Mouse (Mus musculus): ENCODE data around the gene Actl10. TPM values are rescaled to one million over a fixed set of nuclear protein-coding genes. Genes with fewer than 3 reads are reported as not detected.

Gene Actl10
- polyA plus RNA-seq, 1 experiment from 2014 or later: 0.47 TPM

- H3K9me3 ChIP-seq: no peaks in the 10 kb centered on the region
- no peak overlapping the region for H3K4me3 ChIP-seq
- 78% methylated on average over 4 of the region's 4 CpGs for WGBS
- no peak overlapping the region for H3K9ac ChIP-seq
- H3K4me2 ChIP-seq (replicated peaks): no peak overlapping the region
- peaks cover 16% of the 10 kb centered on the region; the same call in 1 of the 2 replicates for H3K4me1 ChIP-seq
- H3K27ac ChIP-seq: no peak overlapping the region
- H3K36me3 ChIP-seq: peaks cover 31% of the 10 kb centered on the region
- no peak for ATAC-seq (ENCODE audit: low FRiP score, low read depth)
- no peaks in the 10 kb centered on the region for H3K27me3 ChIP-seq
Measured at GRCm38 (mm10) chr2:154589051-154589450, 37.5 kb downstream of the Actl10 start.

GRCm38 (mm10) chr2:154591239-154591638, 39.7 kb downstream of the Actl10 start:
- H3K27ac ChIP-seq: no peak overlapping the region
- H3K4me2 ChIP-seq (replicated peaks): no peak overlapping the region
- WGBS: 80% methylated on average over 3 of the region's 3 CpGs
- no peak; the same call in 1 of the 2 replicates for ATAC-seq (ENCODE audit: low FRiP score, low read depth)
- H3K4me3 ChIP-seq: no peak overlapping the region
- H3K9me3 ChIP-seq: no peaks in the 10 kb centered on the region
- H3K4me1 ChIP-seq: no peaks in the 10 kb centered on the region
- peaks cover 43% of the 10 kb centered on the region for H3K36me3 ChIP-seq
- no peaks in the 10 kb centered on the region for H3K27me3 ChIP-seq
- no peak overlapping the region for H3K9ac ChIP-seq

- Histone ChIP-seq H3K4me3 (no peak overlapping the region), H3K4me2 (replicated peaks) (no peak overlapping the region), H3K36me3 (peaks cover 29% of the 10 kb centered on the region), H3K4me1 (no peaks in the 10 kb centered on the region), H3K9me3 (no peaks in the 10 kb centered on the region), H3K9ac (no peak overlapping the region), H3K27ac (no peak overlapping the region), H3K27me3 (no peaks in the 10 kb centered on the region)
- WGBS: 71% methylated on average over 3 of the region's 3 CpGs
- ATAC-seq (ENCODE audit: low FRiP score, low read depth): no peak
Measured at GRCm38 (mm10) chr2:154593025-154593424, 41.4 kb downstream of the Actl10 start.

- H3K4me2 ChIP-seq (replicated peaks): no peak overlapping the region
- H3K36me3 ChIP-seq: peaks cover 29% of the 10 kb centered on the region
- H3K27ac ChIP-seq: no peak overlapping the region
- no peaks in the 10 kb centered on the region for H3K9me3 ChIP-seq
- no peak for ATAC-seq (ENCODE audit: low FRiP score, low read depth)
- H3K27me3 ChIP-seq: no peaks in the 10 kb centered on the region
- no peaks in the 10 kb centered on the region for H3K4me1 ChIP-seq
- WGBS: 81% methylated on average over 5 of the region's 5 CpGs
- no peak overlapping the region for H3K4me3 ChIP-seq
- H3K9ac ChIP-seq: no peak overlapping the region
Measured at GRCm38 (mm10) chr2:154595775-154596174, 44.2 kb downstream of the Actl10 start.

- Histone ChIP-seq H3K27me3 (no peaks in the 10 kb centered on the region), H3K9ac (no peak overlapping the region), H3K9me3 (no peaks in the 10 kb centered on the region), H3K36me3 (peaks cover 28% of the 10 kb centered on the region), H3K4me3 (no peak overlapping the region), H3K27ac (no peak overlapping the region), H3K4me2 (replicated peaks) (no peak overlapping the region), H3K4me1 (no peaks in the 10 kb centered on the region)
- WGBS: 89% methylated on average over 3 of the region's 3 CpGs
- ATAC-seq (ENCODE audit: low FRiP score, low read depth): no peak
Measured at GRCm38 (mm10) chr2:154597399-154597798, 45.8 kb downstream of the Actl10 start.

- Histone ChIP-seq H3K9ac (no peak overlapping the region), H3K9me3 (no peaks in the 10 kb centered on the region), H3K4me3 (no peak overlapping the region), H3K27ac (no peak overlapping the region), H3K4me2 (replicated peaks) (no peak overlapping the region), H3K4me1 (peaks cover 12% of the 10 kb centered on the region), H3K27me3 (0 out of 2 replicates have a peak, but pooled peaks cover under 1% of the 10 kb centered on the region), H3K36me3 (peaks cover 3% of the 10 kb centered on the region; the same call in 1 of the 2 replicates)
- WGBS: 69% methylated on average over 6 of the region's 6 CpGs
- no peak for ATAC-seq (ENCODE audit: low FRiP score, low read depth)
Measured at GRCm38 (mm10) chr2:154600586-154600985, 49.0 kb downstream of the Actl10 start.

- 82% methylated on average over 3 of the region's 3 CpGs for WGBS
- peaks cover 12% of the 10 kb centered on the region for H3K4me1 ChIP-seq
- H3K4me3 ChIP-seq: no peak overlapping the region
- H3K36me3 ChIP-seq: no peaks in the 10 kb centered on the region
- ATAC-seq (ENCODE audit: low FRiP score, low read depth): no peak
- H3K27ac ChIP-seq: no peak overlapping the region
- no peaks in the 10 kb centered on the region for H3K9me3 ChIP-seq
- H3K9ac ChIP-seq: no peak overlapping the region
- H3K27me3 ChIP-seq: 0 out of 2 replicates have a peak, but pooled peaks cover 4% of the 10 kb centered on the region
- H3K4me2 ChIP-seq (replicated peaks): no peak overlapping the region
Measured at GRCm38 (mm10) chr2:154601324-154601723, 49.7 kb downstream of the Actl10 start.

Other genes with a start within 250 kb of the Actl10 start
- gene Bpifb9b, start 244.5 kb upstream of the Actl10 start, polyA plus RNA-seq (2015; fragmentation: Nextera tagmentation; extraction: Ambion mirVana): not detected in 2 replicates
- gene Cdk5rap1, start 178.8 kb upstream of the Actl10 start, polyA plus RNA-seq (2015; fragmentation: Nextera tagmentation; extraction: Ambion mirVana): 19.6 and 21.9 TPM in 2 replicates
- gene Snta1, start 143.7 kb upstream of the Actl10 start, polyA plus RNA-seq (2015; fragmentation: Nextera tagmentation; extraction: Ambion mirVana): 7.4 and 8.2 TPM in 2 replicates
- 48.3 and 52.2 TPM in 2 replicates for gene Cbfa2t2, start 115.3 kb upstream of the Actl10 start, polyA plus RNA-seq (2015; fragmentation: Nextera tagmentation; extraction: Ambion mirVana)
- gene 1700003F12Rik, start 4.7 kb upstream of the Actl10 start, polyA plus RNA-seq (2015; fragmentation: Nextera tagmentation; extraction: Ambion mirVana): 0.88 and 1.1 TPM in 2 replicates
- gene Necab3, start 7.1 kb downstream of the Actl10 start, polyA plus RNA-seq (2015; fragmentation: Nextera tagmentation; extraction: Ambion mirVana): 3.7 and 3.9 TPM in 2 replicates
- 20.1 and 20.8 TPM in 2 replicates for gene E2f1, start 18.1 kb downstream of the Actl10 start, polyA plus RNA-seq (2015; fragmentation: Nextera tagmentation; extraction: Ambion mirVana)
- 18.8 and 21.6 TPM in 2 replicates for gene Pxmp4, start 51.9 kb downstream of the Actl10 start, polyA plus RNA-seq (2015; fragmentation: Nextera tagmentation; extraction: Ambion mirVana)
- gene Zfp341, start 61.5 kb downstream of the Actl10 start, polyA plus RNA-seq (2015; fragmentation: Nextera tagmentation; extraction: Ambion mirVana): 1.1 and 1.3 TPM in 2 replicates
- gene 4930519P11Rik, start 61.7 kb downstream of the Actl10 start, polyA plus RNA-seq (2015; fragmentation: Nextera tagmentation; extraction: Ambion mirVana): 0.43 TPM in 1 of 2 replicates, not detected in the other
- 26.4 and 28.0 TPM in 2 replicates for gene Chmp4b, start 99.9 kb downstream of the Actl10 start, polyA plus RNA-seq (2015; fragmentation: Nextera tagmentation; extraction: Ambion mirVana)
- not detected in 2 replicates for gene Gm14214, start 218.3 kb downstream of the Actl10 start, polyA plus RNA-seq (2015; fragmentation: Nextera tagmentation; extraction: Ambion mirVana)
- 41.7 and 46.9 TPM in 2 replicates for gene Raly, start 239.3 kb downstream of the Actl10 start, polyA plus RNA-seq (2015; fragmentation: Nextera tagmentation; extraction: Ambion mirVana)
- 10.9 and 12.0 TPM in 2 replicates for gene a, start 239.6 kb downstream of the Actl10 start, polyA plus RNA-seq (2015; fragmentation: Nextera tagmentation; extraction: Ambion mirVana)

Data from limb, embryonic 13.5 days (tissue).